Mouse (Mus musculus): ENCODE data around the gene Ppp1r15a.
A peak's percentile ranks its signal among the peaks of the same experiment; 100 is the strongest.

DNA sequence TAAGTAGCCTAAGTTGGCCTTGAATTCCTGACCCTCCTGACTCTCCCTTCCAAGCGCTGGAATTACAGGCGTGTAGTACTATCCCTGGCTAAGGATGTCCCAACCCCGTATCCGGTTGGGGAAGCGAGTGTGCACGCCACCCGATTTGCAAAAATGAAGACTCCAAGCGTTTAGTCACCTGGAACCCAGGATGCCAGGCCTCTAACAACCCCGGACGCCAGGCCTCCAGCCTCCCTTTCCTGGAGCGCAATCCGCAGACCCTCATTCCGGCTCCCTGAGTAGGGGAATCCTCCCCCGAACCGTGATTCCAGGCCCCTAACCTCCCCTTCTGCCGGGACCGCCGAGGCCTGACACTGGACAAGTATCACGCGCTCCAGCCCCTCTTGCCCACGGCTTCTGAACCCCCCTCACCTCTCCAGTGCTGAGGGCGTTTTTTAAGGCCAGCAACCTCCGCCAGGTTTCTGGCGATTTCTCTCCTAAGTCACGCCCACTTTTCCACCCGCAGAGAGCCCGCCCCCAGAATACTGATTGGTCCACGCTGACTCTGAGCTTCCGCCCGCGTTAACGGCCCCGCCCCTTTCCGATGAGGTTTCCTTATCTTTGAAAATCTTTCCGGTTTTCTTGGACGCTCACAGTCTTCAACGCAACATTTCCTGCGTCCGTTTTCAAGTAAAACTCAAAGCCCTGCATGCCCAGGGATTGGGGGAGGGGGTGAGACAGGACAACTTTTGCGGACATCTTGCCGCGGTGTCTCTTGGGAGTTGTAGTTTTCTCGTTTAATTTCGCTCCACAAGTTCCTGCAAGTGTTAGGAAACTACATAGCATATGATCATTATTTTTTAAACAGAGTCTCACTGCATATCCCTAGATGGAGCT is 15.9 kb downstream of the Ppp1r15a start, which contains the start of gene Nucb1:
- peak; percentile 11; the same call in 1 of the 2 replicates for TF ChIP-seq CTCF (IDR thresholded peaks at IDR 0.05; ENCODE audit: extremely low read depth, insufficient read length, insufficient replicate concordance, low read depth, low read length)
- peak; percentile 85 for TF ChIP-seq POLR2A (IDR thresholded peaks at IDR 0.05; ENCODE audit: low read depth, low read length)
